Mouse (Mus musculus) midbrain, embryonic 13.5 days (tissue): ENCODE measurements at regions not wholly inside any gene's neighbourhood (a gene's known extent, or its start where the extent isn't known, plus 50 kb on each side); places are given as distances from the start of the nearest gene placed in this dataset.
"Not testable (repeated sequence)": the region's sequence is repeated elsewhere in the genome, so short reads cannot be mapped to it uniquely, and the experiment has no call there.

Experiments
- ATAC-seq: fragments of 200-750 bp; cut with Nextera tagmentation; 2 replicates; pipeline ENCODE4 v1.8.0; 2017; ENCODE audit warnings: mild to moderate bottlenecking, moderate TSS enrichment, moderate library complexity
- H3K27ac ChIP-seq: fragments of 300-500 bp; sonication (generic); 2 replicates; pipeline ENCODE4 v1.5.1; 2015; ENCODE audit warnings: inconsistent platforms, mild to moderate bottlenecking, moderate library complexity
- H3K27me3 ChIP-seq: fragments of 300-500 bp; sonication (generic); 2 replicates; pipeline ENCODE4 v1.6.1; 2015; ENCODE audit warnings: mild to moderate bottlenecking, inconsistent platforms
- H3K36me3 ChIP-seq: fragments of 300-500 bp; sonication (generic); 2 replicates; pipeline ENCODE4 v1.6.1; 2015; ENCODE audit warnings: mild to moderate bottlenecking, inconsistent platforms
- H3K4me1 ChIP-seq: fragments of 300-500 bp; sonication (generic); replicated peaks from 2 replicates; pipeline ENCODE4 v1.6.1; 2015; ENCODE audit warnings: inconsistent platforms
- H3K4me2 ChIP-seq: fragments of 300-500 bp; sonication (generic); replicated peaks from 2 replicates; pipeline ENCODE4 v1.6.1; 2015; ENCODE audit warnings: moderate library complexity, mild to moderate bottlenecking, inconsistent platforms
- H3K4me3 ChIP-seq: fragments of 300-500 bp; sonication (generic); replicated peaks from 2 replicates; pipeline ENCODE4 v1.5.1; 2015; ENCODE audit warnings: mild to moderate bottlenecking, inconsistent platforms
- H3K9ac ChIP-seq: fragments of 300-500 bp; sonication (generic); replicated peaks from 2 replicates; pipeline ENCODE4 v1.6.1; 2015; ENCODE audit warnings: mild to moderate bottlenecking, inconsistent platforms
- H3K9me3 ChIP-seq: fragments of 300-500 bp; sonication (generic); 2 replicates; pipeline ENCODE4 v1.6.1; 2016; ENCODE audit warnings: mild to moderate bottlenecking, inconsistent platforms
- WGBS: fragments of 180-500 bp; shearing (Covaris S2); methylation state at CpG from one replicate; pipeline ENCODE4 v1.1.7; 2015; 5-methylcytosine and 5-hydroxymethylcytosine counted together

GRCm38 (mm10) chr8:34284576-34284975, 173.0 kb upstream of the Gm10131 start:
- Histone ChIP-seq H3K4me3 (no peak overlapping the region), H3K27ac (no peak overlapping the region), H3K9ac (no peak overlapping the region), H3K27me3 (no peaks in the 10 kb centered on the region), H3K36me3 (no peaks in the 10 kb centered on the region), H3K4me1 (no peaks in the 10 kb centered on the region), H3K9me3 (no peaks in the 10 kb centered on the region), H3K4me2 (no peak overlapping the region)
- no peak for ATAC-seq
- 94% methylated on average over 3 of the region's 3 CpGs for WGBS

- H3K4me1 ChIP-seq: no peaks in the 10 kb centered on the region
- no CpG with 5 or more reads among the region's 11 CpGs for WGBS
- H3K4me2 ChIP-seq: no peak overlapping the region
- ATAC-seq: no peak
- no peak overlapping the region for H3K4me3 ChIP-seq
- H3K27ac ChIP-seq: no peak overlapping the region
- no peak overlapping the region for H3K9ac ChIP-seq
- no peaks in the 10 kb centered on the region for H3K9me3 ChIP-seq
- no peaks in the 10 kb centered on the region for H3K36me3 ChIP-seq
- H3K27me3 ChIP-seq: no peaks in the 10 kb centered on the region
Measured at GRCm38 (mm10) chr8:34280433-34280832, 168.9 kb upstream of the Gm10131 start.

GRCm38 (mm10) chr8:34275977-34276660, 164.6 kb upstream of the Gm10131 start:
- 84% methylated on average over 7 of the region's 7 CpGs for WGBS
- no peak overlapping the region for H3K27ac ChIP-seq
- H3K9ac ChIP-seq: no peak overlapping the region
- no peak overlapping the region for H3K4me3 ChIP-seq
- no peaks in the 10 kb centered on the region for H3K4me1 ChIP-seq
- ATAC-seq: no peak
- H3K9me3 ChIP-seq: no peaks in the 10 kb centered on the region
- H3K27me3 ChIP-seq: no peaks in the 10 kb centered on the region
- H3K36me3 ChIP-seq: no peaks in the 10 kb centered on the region
- H3K4me2 ChIP-seq: no peak overlapping the region

GRCm38 (mm10) chr8:34274796-34275195, 163.3 kb upstream of the Gm10131 start:
- WGBS: 91% methylated on average over 2 of the region's 2 CpGs
- H3K4me2 ChIP-seq, H3K9ac ChIP-seq, ATAC-seq, H3K4me1 ChIP-seq, H3K4me3 ChIP-seq, H3K27ac ChIP-seq, H3K27me3 ChIP-seq, H3K9me3 ChIP-seq, H3K36me3 ChIP-seq: not testable (repeated sequence)

- Histone ChIP-seq H3K36me3 (no peaks in the 10 kb centered on the region), H3K27ac (no peak overlapping the region), H3K4me3 (no peak overlapping the region), H3K4me2 (no peak overlapping the region), H3K27me3 (no peaks in the 10 kb centered on the region), H3K9ac (no peak overlapping the region), H3K4me1 (no peaks in the 10 kb centered on the region), H3K9me3 (no peaks in the 10 kb centered on the region)
- ATAC-seq: no peak
- 96% methylated on average over 6 of the region's 6 CpGs for WGBS
Measured at GRCm38 (mm10) chr8:34274171-34274570, 162.6 kb upstream of the Gm10131 start.

- Histone ChIP-seq H3K27me3 (no peaks in the 10 kb centered on the region), H3K27ac (no peak overlapping the region), H3K4me3 (no peak overlapping the region), H3K36me3 (no peaks in the 10 kb centered on the region), H3K9me3 (peaks cover 4% of the 10 kb centered on the region; the same call in 1 of the 2 replicates), H3K4me2 (no peak overlapping the region), H3K4me1 (no peaks in the 10 kb centered on the region), H3K9ac (no peak overlapping the region)
- WGBS: 84% methylated on average over 6 of the region's 6 CpGs
- no peak for ATAC-seq
Measured at GRCm38 (mm10) chr8:34269848-34270247, 158.3 kb upstream of the Gm10131 start.

- WGBS: 96% methylated on average over 18 of the region's 18 CpGs
- Histone ChIP-seq H3K27me3 (no peaks in the 10 kb centered on the region), H3K4me2 (no peak overlapping the region), H3K4me3 (no peak overlapping the region), H3K4me1 (no peaks in the 10 kb centered on the region), H3K36me3 (no peaks in the 10 kb centered on the region), H3K9ac (no peak overlapping the region), H3K27ac (no peak overlapping the region), H3K9me3 (peaks cover 4% of the 10 kb centered on the region; the same call in 1 of the 2 replicates)
- ATAC-seq: no peak
Measured at GRCm38 (mm10) chr8:34268806-34269520, 157.4 kb upstream of the Gm10131 start.

GRCm38 (mm10) chr8:34254978-34255377, 143.4 kb upstream of the Gm10131 start:
- H3K27me3 ChIP-seq: no peaks in the 10 kb centered on the region
- H3K9ac ChIP-seq: no peak overlapping the region
- no peak overlapping the region for H3K4me2 ChIP-seq
- H3K36me3 ChIP-seq: no peaks in the 10 kb centered on the region
- 85% methylated on average over 2 of the region's 2 CpGs for WGBS
- H3K4me3 ChIP-seq: no peak overlapping the region
- no peak overlapping the region for H3K27ac ChIP-seq
- ATAC-seq: no peak
- H3K4me1 ChIP-seq: peaks cover 10% of the 10 kb centered on the region
- no peaks in the 10 kb centered on the region for H3K9me3 ChIP-seq

- no peak overlapping the region for H3K4me3 ChIP-seq
- 92% methylated on average over 7 of the region's 7 CpGs for WGBS
Measured at GRCm38 (mm10) chr8:34251934-34252333, 140.4 kb upstream of the Gm10131 start.

GRCm38 (mm10) chr8:34239346-34239900, 127.9 kb upstream of the Gm10131 start:
- Histone ChIP-seq H3K27me3 (no peaks in the 10 kb centered on the region), H3K4me2 (no peak overlapping the region), H3K9me3 (peaks cover 3% of the 10 kb centered on the region; the same call in 1 of the 2 replicates), H3K9ac (no peak overlapping the region), H3K4me3 (no peak overlapping the region), H3K27ac (no peak overlapping the region), H3K4me1 (no peaks in the 10 kb centered on the region), H3K36me3 (no peaks in the 10 kb centered on the region)
- WGBS: 94% methylated on average over 6 of the region's 6 CpGs
- ATAC-seq: no peak

More at GRCm38 (mm10) chr8:34251934-34252333, 140.4 kb upstream of the Gm10131 start:
- Histone ChIP-seq H3K27ac (no peak overlapping the region), H3K4me2 (no peak overlapping the region), H3K9ac (no peak overlapping the region), H3K4me1 (peaks cover 15% of the 10 kb centered on the region), H3K36me3 (no peaks in the 10 kb centered on the region), H3K9me3 (no peaks in the 10 kb centered on the region), H3K27me3 (no peaks in the 10 kb centered on the region)
- ATAC-seq: no peak

- no peak for ATAC-seq
- no peak overlapping the region for H3K4me2 ChIP-seq
- no peaks in the 10 kb centered on the region for H3K27me3 ChIP-seq
- H3K27ac ChIP-seq: no peak overlapping the region
- H3K36me3 ChIP-seq: no peaks in the 10 kb centered on the region
- H3K9me3 ChIP-seq: peaks cover 3% of the 10 kb centered on the region; the same call in 1 of the 2 replicates
- no peak overlapping the region for H3K4me3 ChIP-seq
- no peaks in the 10 kb centered on the region for H3K4me1 ChIP-seq
- no peak overlapping the region for H3K9ac ChIP-seq
- 86% methylated on average over 4 of the region's 4 CpGs for WGBS
Measured at GRCm38 (mm10) chr8:34233705-34234104, 122.2 kb upstream of the Gm10131 start.

- H3K9me3 ChIP-seq: no peaks in the 10 kb centered on the region
- H3K36me3 ChIP-seq: no peaks in the 10 kb centered on the region
- 84% methylated on average over 3 of the region's 3 CpGs for WGBS
- H3K27ac ChIP-seq: no peak overlapping the region
- H3K4me3 ChIP-seq: no peak overlapping the region
- H3K4me2 ChIP-seq: no peak overlapping the region
- ATAC-seq: no peak
- no peaks in the 10 kb centered on the region for H3K27me3 ChIP-seq
- no peak overlapping the region for H3K9ac ChIP-seq
- H3K4me1 ChIP-seq: peaks cover 4% of the 10 kb centered on the region; the same call in 1 of the 2 replicates
Measured at GRCm38 (mm10) chr8:34229477-34229876, 117.9 kb upstream of the Gm10131 start.
